Mouse (Mus musculus): ENCODE measurements at regions not wholly inside any gene's neighbourhood (a gene's known extent, or its start where the extent isn't known, plus 50 kb on each side); places are given as distances from the start of the nearest gene placed in this dataset.

- TF ChIP-seq CTCF (IDR thresholded peaks at IDR 0.05; ENCODE audit: borderline replicate concordance, insufficient read depth, low read length), result no peak
- no peak for TF ChIP-seq POLR2A (IDR thresholded peaks at IDR 0.05; ENCODE audit: low read depth, low read length)
These were observed 77.0 kb upstream of the Lemd2 start for GRCm38 (mm10) chr17:27281241-27281640.

All from embryonic fibroblast, embryonic 13.5 days (primary cell).